Mouse (Mus musculus) activated CD4-positive, CD25-positive, alpha-beta regulatory T cell (primary cell): ENCODE results near the gene Mgst1. TPM values are rescaled to one million over a fixed set of nuclear protein-coding genes. Genes with fewer than 3 reads are reported as not detected.

Experiments
- polyA plus RNA-seq, 2 experiments: library from polyadenylated mRNA; unstranded; fragments of 100-300 nt; shearing (Covaris generic); gene quantifications; one replicate each; pipeline ENCODE4 v1.2.1; 2017

Gene Mgst1
- 1 to 10 TPM in 1 of 2 experiments, under 1 TPM in 1; 0.24 to 6.3 TPM for polyA plus RNA-seq

DNA sequence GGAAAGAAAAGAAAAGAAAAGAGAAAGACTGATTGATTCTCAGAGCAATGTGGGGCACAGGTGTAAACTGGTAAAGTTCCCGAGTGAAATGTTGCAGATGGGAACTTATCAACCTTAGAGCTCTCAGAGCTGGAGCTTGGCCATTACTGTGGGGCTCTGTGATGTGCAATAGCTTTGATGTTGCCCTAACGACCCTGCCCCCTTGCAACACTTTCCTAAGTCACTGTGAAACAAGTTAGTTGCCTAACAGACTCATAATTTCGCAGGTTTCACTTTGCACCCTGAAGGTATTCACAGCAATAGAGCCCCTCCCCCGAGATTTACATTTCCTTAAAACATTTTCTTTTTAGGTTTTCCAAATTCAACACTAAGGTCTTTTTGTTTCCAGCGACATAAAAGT, at the start of gene Mgst1:
TSS of gene Mgst1 (plus strand) at position 387 of the 400 bp plus-strand sequence.

Other genes with a start within 250 kb of the Mgst1 start
- gene Slc15a5, start 60.4 kb upstream of the Mgst1 start, polyA plus RNA-seq = not detected